Mouse (Mus musculus) 3T3-L1 (cell line): Measurements from ENCODE around the gene Odc1.

ENCODE experiments used
- DNase-seq: peaks from one replicate; pipeline ENCODE4 v3.0.0-alpha.2; 2015; ENCODE audit warnings: low read depth, low spot score

The Odc1 gene

DNA sequence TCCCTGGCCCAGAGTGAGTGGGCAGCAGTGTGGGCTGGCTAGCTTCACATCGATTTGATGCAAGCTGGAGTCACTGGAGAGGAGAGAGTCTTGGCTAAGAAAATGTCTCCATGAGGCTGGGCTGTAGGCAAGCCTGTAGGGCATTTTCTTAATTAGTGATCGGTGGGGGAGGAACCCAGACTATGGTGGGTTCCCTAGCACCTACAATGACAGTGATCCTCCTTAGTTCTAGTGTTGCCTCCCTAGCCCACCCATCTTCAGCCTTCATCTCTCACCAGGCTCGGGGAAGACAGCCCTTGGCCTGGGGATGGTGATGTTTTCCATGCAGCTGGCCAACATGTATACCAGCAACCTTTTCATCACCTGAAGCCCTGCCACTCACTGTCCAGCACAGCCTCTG is 43.8 kb downstream of the Odc1 start:
- no peak for DNase-seq

DNA sequence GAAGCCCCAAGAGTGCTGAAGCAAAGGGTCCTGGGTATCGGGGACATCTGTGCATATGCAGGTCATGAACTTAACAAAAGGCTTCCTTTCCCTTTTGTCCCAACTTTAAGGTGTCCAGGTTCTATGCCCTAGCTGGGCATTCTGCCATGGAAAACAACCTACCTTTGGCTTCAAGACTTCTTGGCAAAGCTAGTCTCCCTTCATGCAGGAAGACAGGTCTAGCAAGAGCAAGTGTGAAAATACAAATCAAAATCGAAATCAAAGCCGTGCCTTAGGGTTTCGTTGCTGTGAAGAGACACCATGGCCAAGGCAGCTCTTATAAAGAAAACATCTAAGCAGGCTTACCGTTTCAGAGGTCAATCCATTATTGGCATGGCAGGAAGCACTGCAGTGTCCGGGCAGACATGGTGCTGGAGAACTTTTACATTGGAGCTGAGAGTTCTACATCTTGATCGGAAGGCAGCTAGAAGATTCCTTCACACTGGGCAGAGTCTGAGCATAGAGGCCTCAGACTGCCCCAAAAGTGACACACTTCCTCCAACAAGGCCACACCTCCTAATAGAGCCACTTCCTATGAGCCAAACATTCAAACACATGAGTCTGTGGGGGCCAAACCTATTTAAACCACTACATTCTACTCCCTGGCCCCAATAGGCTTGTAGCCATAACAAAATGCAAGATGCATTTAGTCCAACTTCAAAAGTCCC is 44.5 kb downstream of the Odc1 start:
- no peak for DNase-seq

DNA sequence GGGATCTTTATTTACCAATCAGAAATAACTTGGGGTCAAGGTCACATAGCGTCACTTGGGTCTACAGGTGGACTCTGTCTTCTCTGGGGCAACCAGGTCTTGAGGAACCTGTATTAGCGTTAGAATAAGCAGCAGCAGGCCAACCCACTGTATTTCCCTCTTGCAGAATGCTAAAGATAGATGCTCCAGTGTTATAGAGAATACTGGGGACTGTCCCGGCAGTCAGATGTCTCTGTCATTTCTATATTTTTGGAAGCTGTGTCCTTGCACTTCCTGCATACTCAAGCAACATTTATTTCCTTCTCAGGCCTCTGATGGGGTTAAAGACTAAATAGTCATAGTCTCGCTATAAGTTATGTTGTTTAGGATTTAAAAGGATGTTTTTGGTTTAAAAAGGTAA is 46.7 kb downstream of the Odc1 start:
- DNase-seq, result no peak

DNA sequence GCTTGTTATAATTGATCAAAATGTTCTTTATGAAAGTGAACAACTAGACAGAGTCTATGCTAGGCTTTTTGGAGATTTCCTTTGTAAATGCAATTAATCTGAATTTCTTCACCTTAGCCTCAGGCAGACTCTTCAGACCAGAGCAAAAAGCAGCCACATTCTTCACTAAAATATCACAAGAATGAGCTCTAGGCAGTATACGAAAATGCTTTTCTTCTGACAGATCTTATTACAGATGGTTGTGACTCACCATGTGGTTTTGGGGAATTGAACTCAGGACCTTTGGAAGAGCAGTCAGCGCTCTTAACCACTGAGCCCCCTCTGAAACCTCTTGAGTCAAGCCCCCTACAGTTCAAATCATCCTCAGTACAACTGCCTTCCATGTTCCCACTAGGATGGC is 49.4 kb downstream of the Odc1 start:
- DNase-seq, result peak; percentile 88

DNA sequence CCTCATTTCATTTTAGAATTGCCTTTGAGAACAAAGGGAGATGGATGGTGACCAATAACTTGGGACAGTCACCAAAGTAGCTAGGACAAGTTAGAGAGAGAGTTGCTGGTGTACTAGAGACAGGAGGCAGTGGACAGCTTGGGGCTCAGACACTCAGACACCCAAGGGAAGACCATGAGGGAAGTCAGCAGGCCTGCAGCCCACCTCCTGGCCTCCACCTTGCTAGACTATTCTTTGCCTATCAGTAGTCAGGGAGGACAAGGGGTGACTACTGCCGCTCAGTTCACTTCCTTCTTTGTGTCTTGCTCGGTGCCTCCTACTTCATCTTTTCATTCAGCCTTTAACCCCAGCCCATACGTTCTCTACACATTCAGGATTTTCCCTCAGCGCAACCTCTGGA is 50.1 kb downstream of the Odc1 start:
- no peak for DNase-seq

DNA sequence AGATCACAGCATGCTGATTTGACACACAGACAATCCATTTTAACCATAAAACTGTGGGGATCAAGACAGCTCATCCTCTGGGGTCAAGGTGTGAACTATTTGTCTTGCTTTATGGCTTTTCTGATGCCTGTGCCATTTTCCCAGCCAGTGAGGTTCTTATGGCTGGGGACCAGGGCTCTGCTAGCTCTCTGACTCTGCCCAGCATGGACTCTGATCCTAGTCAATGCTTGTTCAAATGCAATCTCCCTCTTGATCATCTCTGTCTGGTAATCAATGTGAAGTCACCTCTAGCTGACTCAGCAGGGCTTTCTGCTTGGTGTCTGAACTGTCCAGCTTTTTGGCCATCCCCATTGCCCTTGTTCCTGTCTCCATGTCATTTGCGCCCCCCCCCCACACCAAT is 50.6 kb downstream of the Odc1 start:
- DNase-seq, result no peak
